Mouse (Mus musculus) cerebellum, adult 9-10 months (tissue): ENCODE measurements around the gene Nme7.
A peak's percentile ranks its signal among the peaks of the same experiment; 100 is the strongest.

Source experiments
- DNase-seq: peaks from one replicate; pipeline ENCODE4 v3.0.0; 2022

Gene Nme7

DNA sequence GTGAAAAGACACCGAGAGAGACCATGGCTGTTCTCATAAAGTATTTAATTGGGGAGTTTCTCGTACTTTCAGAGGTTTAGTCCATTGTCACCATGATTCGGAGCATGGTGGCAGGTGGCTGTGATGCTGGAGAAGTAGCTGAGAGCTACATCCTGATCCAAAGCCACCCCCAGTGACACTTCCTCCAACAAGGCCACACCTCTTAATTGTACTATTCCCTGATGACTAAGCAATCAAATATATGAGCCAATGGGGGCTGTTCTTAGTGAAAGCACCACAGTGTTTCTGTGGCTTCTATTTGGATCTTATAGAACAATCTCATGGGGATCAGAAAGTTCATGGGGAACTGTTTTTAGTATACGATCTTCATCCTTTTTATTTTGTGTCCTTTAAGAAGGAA is 85.8 kb downstream of the Nme7 start:
- no peak for DNase-seq

GRCm38 (mm10) chr1:164392176-164392575 is 88.3 kb downstream of the Nme7 start:
- no peak for DNase-seq

DNA sequence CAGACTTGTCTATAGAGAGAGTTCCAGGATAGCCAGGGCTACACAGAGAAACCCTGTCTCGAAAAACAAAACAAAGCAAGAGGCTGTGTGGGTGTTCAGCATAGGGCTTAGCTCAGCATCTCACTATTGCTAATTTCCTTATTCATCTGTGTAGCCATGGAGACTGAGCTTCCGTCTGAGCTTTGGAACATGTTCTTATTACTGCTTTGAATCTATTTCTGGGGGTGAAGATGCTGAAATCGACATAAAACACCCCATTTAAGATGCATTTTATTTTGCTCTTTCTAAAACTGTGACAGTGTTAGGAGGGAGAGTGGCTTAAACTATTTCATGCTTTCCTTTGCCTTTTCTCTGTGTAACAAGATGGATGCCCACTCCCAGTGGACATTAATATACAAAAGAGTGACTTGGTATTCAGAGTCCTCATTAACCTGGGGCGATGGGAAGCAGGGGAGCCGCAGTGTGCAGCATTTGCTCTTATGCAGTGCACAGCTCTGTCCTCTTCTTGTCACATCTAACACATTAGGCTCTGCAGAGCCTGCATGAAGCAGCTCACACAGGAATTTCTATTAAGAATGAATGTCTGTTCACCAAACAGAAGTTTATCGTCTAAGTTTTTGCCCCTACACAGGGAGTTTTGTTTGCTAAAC is 91.3 kb downstream of the Nme7 start:
- DNase-seq: no peak

DNA sequence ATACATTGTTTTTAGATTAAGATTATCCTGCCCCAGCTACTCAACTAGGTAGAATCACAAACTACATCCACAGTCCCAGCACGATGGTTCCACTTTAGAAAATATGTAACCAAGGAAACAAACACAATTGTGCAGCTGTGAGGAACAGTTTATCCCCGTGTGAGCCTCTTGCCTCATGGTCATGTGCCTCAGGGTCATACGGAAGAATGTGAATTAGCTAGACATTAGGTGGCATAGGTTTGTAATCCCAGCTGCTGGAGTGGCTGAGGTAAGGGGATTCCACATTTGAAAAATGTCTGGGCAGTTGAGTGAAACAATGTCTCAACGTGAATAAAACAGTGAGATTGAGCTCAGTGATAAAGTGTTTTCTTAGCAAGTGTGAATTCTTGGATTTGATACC is 93.8 kb downstream of the Nme7 start:
- DNase-seq: no peak

DNA sequence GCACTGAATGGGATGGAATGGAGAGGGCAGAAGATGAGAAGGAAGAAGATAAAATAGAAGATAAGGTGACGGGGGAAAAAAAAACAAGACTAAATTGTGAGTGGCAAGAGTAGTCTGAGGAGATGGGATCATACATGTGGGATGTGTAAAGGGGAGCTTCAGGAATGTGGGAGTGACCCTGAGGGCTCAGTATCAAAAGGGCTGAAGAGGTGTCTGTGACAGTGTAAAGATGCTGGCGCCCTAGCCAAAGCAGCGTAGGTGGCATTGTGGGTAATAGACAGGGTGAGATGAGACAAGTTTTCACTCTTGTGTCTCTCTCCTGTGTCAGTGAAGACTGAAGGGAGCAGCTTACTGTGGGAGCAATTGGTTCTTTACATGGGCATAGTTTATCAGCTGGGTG is 95.7 kb downstream of the Nme7 start:
- no peak for DNase-seq

- DNase-seq: no peak
Observed at GRCm38 (mm10) chr1:164405385-164405802, 101.5 kb downstream of the Nme7 start.

- peak; percentile 4 for DNase-seq
Observed at GRCm38 (mm10) chr1:164406506-164406905, 102.6 kb downstream of the Nme7 start.

GRCm38 (mm10) chr1:164408655-164409054 is 104.7 kb downstream of the Nme7 start:
- DNase-seq: no peak

- no peak for DNase-seq
Observed at GRCm38 (mm10) chr1:164411306-164411705, 107.4 kb downstream of the Nme7 start.

GRCm38 (mm10) chr1:164412906-164413305 is 109.0 kb downstream of the Nme7 start:
- DNase-seq: no peak

DNA sequence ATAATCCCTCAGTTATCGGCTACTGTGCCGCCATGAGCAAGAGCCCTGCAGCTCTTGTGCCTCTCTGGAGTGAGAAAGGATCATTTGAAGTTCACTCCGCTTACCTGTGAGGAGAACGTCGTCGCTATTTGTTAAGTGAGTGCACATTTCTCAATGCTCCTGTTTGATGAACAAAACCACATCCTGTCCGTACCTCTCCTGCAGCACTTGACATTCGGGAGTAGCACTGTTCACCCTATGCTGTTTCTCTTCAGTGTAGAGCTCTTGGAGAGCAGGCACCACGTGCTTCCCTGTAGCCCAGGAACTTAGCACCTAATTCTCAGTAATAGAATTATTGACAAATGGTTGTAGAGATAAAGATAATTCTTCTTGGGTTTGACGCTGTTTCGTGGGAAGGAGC is 109.7 kb downstream of the Nme7 start:
- no peak for DNase-seq

GRCm38 (mm10) chr1:164415347-164415751 is 111.4 kb downstream of the Nme7 start:
- DNase-seq: no peak

DNA sequence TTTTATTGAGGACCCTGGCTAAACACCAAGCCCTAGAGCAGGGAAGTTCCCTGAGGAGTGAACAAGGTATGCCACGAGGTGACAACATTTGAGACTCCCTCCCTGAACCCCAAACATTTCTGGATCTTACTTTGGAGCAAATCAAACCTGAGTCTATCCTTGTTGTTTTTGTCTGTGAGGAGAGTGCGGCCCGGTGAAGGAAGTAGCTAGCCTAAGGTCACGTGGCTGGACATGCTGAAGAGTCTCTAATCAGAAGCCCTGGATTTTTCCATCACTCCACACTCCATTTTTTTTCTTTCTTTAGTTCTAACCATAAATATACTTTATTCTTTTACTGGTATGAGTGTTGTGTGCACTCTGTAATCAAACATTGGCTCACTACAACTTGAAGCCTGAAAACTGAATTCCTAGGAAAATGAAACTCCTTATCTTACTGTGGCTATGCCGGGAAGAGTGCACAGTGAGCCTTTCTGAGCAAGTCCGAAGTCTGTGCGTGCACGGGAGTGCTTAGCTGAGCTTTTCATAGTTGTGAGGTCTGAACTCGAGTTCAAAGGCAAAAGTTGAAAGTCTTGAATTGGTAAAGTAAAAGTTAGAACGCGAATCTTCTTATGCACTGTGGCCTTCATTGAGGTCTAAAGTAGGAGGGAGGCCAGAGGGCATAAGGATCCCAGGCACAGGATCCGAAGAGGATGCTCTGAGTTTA is 112.9 kb downstream of the Nme7 start:
- DNase-seq: no peak

DNA sequence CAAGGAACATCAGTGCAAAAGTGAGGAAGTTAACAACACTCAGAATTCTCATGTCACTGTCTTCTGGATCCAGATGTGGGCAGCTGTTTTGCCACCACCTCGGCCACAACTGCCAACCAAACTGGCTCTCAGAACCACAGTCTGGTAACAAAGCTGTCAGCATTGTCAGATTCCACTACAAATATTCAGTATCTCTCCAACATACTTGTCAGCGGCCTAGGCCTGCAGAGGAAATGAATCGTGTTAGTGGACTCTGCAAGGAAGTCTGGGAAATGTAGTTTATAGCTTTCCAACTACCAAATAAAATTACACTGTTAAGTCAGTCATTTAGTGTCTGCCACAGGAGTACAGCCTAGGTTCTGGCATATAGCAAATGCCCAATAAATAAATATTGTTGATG is 113.7 kb downstream of the Nme7 start:
- DNase-seq: no peak

DNA sequence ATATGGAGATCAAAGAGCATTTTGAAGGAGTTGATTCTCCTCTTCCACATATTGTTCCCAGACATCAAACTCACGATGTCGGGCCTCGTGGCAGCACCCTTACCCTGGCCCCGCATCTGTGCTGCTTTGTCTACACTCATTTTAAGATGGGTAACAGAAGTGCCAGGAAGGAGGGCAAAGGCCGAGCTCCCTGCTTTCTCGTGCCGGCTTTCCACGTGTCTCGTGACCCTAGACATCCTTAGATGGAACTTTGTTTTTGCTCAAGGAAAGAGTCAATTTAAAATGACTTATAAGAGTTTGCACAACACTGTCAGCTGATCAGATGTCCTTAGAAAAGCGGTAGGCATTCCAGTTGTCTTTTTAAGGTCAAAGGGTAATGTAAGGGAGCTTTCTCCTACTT is 114.4 kb downstream of the Nme7 start:
- no peak for DNase-seq

GRCm38 (mm10) chr1:164419401-164419800 is 115.5 kb downstream of the Nme7 start:
- DNase-seq: no peak

GRCm38 (mm10) chr1:164420623-164421354 is 116.9 kb downstream of the Nme7 start:
- DNase-seq: no peak

- DNase-seq: no peak
Observed at GRCm38 (mm10) chr1:164426227-164426626, 122.3 kb downstream of the Nme7 start.

- no peak for DNase-seq
Observed at GRCm38 (mm10) chr1:164427777-164428176, 123.9 kb downstream of the Nme7 start.

DNA sequence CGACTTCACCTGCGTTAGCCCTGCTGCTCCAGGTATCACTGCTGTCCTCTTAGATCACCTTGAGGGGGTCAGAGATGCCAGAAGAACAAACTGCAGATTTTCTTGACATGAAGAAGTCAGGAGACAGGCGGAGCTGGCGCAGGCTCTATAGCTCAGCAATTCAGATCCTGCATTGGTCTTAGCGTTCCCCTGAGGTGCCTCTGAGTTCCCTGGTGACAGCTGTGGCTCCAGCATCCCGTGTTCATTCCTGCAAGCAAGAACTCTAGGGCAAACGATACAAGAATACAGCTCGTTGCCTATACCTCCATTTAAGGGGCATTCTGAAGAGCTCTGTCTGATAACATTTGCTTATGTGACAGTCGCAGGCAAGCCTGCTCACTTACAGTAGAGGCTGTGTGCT is 124.7 kb downstream of the Nme7 start:
- DNase-seq: no peak

- DNase-seq: no peak
Observed at GRCm38 (mm10) chr1:164432649-164433048, 128.7 kb downstream of the Nme7 start.

DNA sequence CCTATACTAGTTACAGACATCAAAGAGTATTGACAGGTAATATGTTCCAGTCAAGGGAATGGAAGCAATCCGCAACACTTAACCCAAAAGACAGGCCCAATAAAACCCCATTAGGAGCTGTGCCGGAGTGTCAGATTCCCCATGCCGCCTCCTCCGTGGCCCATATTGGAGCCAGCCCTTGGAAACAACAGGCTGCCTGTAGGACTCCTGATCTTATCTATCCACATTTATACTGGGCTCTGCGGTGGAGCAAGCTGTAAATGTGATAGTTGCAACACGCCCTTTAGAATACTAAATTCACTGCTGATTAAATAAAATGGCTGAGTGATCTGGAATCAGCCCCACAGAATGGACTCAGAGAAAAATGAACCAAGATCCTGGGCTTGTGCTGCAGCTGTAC is 130.1 kb downstream of the Nme7 start:
- no peak for DNase-seq

GRCm38 (mm10) chr1:164436749-164437148 is 132.8 kb downstream of the Nme7 start:
- no peak for DNase-seq

DNA sequence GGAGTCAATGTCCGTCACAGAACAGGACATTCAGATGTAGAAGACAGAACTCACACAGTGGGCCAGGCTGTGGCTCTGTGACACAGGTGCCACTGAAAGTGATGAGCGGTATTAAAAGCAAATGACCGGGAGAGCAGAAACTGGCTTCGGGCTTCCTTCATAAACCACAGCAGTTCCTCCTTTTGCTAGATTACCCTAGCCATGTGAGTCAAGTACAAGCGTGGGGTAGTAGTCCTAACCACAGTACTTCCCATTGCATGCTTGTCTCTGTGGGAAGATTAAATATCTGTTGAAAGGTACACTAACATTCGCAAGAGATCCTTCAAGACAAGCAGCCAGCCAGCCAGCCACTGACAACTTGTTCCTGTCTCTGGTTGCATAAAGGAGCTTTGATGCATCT is 136.3 kb downstream of the Nme7 start:
- no peak for DNase-seq
